Mouse (Mus musculus) cerebellum, postnatal 4 days (tissue): Measurements from ENCODE around the gene H1foo.

Experiments
- DNase-seq, 2 experiments: peaks; one replicate each; pipeline ENCODE4 v3.0.0; 2022; ENCODE audit warnings: low spot score in 2 of 2, mixed read lengths in 1 of 2

The H1foo gene

GRCm38 (mm10) chr6:115985622-115986021 is 40.9 kb downstream of the H1foo start:
- DNase-seq, result no peak

- DNase-seq, result no peak
Observed at GRCm38 (mm10) chr6:115986472-115987095, 41.8 kb downstream of the H1foo start.

- no peak for DNase-seq
Observed at GRCm38 (mm10) chr6:115987096-115987747, 42.5 kb downstream of the H1foo start.

GRCm38 (mm10) chr6:115989032-115989431 is 44.3 kb downstream of the H1foo start:
- no peak for DNase-seq

GRCm38 (mm10) chr6:115989607-115990006 is 44.9 kb downstream of the H1foo start:
- DNase-seq, result no peak

- DNase-seq, result no peak
Observed at GRCm38 (mm10) chr6:115990056-115990455, 45.3 kb downstream of the H1foo start.

- no peak for DNase-seq
Observed at GRCm38 (mm10) chr6:115990479-115990878, 45.7 kb downstream of the H1foo start.

GRCm38 (mm10) chr6:115991108-115991880 is 46.6 kb downstream of the H1foo start:
- DNase-seq, result no peak

- no peak for DNase-seq
Observed at GRCm38 (mm10) chr6:115991881-115992620, 47.3 kb downstream of the H1foo start.

GRCm38 (mm10) chr6:115992981-115993380 is 48.2 kb downstream of the H1foo start:
- DNase-seq, result no peak

GRCm38 (mm10) chr6:115993463-115994145 is 48.9 kb downstream of the H1foo start:
- no peak for DNase-seq

- peak in 1 of 2 experiments; percentile 47 for DNase-seq
Observed at GRCm38 (mm10) chr6:115994146-115994876, 49.6 kb downstream of the H1foo start.

GRCm38 (mm10) chr6:115994877-115995520 is 50.3 kb downstream of the H1foo start, which contains the start of gene Plxnd1:
Gene Plxnd1, minus strand, starts transcription at chr6:115995005.
- DNase-seq, result peak; percentile 64 to 80

GRCm38 (mm10) chr6:115995531-115995941 is 50.8 kb downstream of the H1foo start:
- no peak for DNase-seq

- no peak for DNase-seq
Observed at GRCm38 (mm10) chr6:115996171-115996851, 51.6 kb downstream of the H1foo start.

- no peak for DNase-seq
Observed at GRCm38 (mm10) chr6:115997726-115998311, 53.1 kb downstream of the H1foo start.

GRCm38 (mm10) chr6:115998758-115999157 is 54.0 kb downstream of the H1foo start:
- no peak for DNase-seq

- DNase-seq, result no peak
Observed at GRCm38 (mm10) chr6:115999227-115999626, 54.5 kb downstream of the H1foo start.
